Mouse (Mus musculus): ENCODE measurements at regions not wholly inside any gene's neighbourhood (a gene's known extent, or its start where the extent isn't known, plus 50 kb on each side); places are given as distances from the start of the nearest gene placed in this dataset.

GRCm38 (mm10) chr10:67729271-67729670, 180.5 kb upstream of the Ado start:
- DNase-seq = peak in 1 of 2 experiments; percentile 42

GRCm38 (mm10) chr10:67727580-67727979, 178.8 kb upstream of the Ado start:
- no peak for DNase-seq

GRCm38 (mm10) chr10:67726796-67727195, 178.0 kb upstream of the Ado start:
- DNase-seq = no peak

- no peak for DNase-seq
These were observed 177.6 kb upstream of the Ado start for GRCm38 (mm10) chr10:67726351-67726750.

- no peak for DNase-seq
These were observed 173.0 kb upstream of the Ado start for GRCm38 (mm10) chr10:67721787-67722186.

- DNase-seq = no peak
These were observed 168.8 kb upstream of the Ado start for GRCm38 (mm10) chr10:67717506-67717905.

GRCm38 (mm10) chr10:67715046-67715445, 166.3 kb upstream of the Ado start:
- DNase-seq = no peak

GRCm38 (mm10) chr10:67713098-67713497, 164.3 kb upstream of the Ado start:
- no peak for DNase-seq

GRCm38 (mm10) chr10:67712665-67713064, 163.9 kb upstream of the Ado start:
- no peak for DNase-seq

- DNase-seq = no peak
These were observed 163.2 kb upstream of the Ado start for GRCm38 (mm10) chr10:67711961-67712360.

- no peak for DNase-seq
These were observed 157.7 kb upstream of the Ado start for GRCm38 (mm10) chr10:67706436-67706835.

- no peak for DNase-seq
These were observed 154.2 kb upstream of the Ado start for GRCm38 (mm10) chr10:67702783-67703455.

GRCm38 (mm10) chr10:67697401-67698195, 148.8 kb upstream of the Ado start:
- no peak for DNase-seq

GRCm38 (mm10) chr10:67695891-67696853, 147.4 kb upstream of the Ado start:
- DNase-seq = no peak

GRCm38 (mm10) chr10:67694751-67695150, 146.0 kb upstream of the Ado start:
- no peak for DNase-seq

GRCm38 (mm10) chr10:67693586-67693985, 144.8 kb upstream of the Ado start:
- no peak for DNase-seq

- DNase-seq = no peak
These were observed 141.4 kb upstream of the Ado start for GRCm38 (mm10) chr10:67689944-67690670.

GRCm38 (mm10) chr10:67679382-67679781, 130.6 kb upstream of the Ado start:
- DNase-seq = peak; percentile 15 to 18

GRCm38 (mm10) chr10:67673450-67673849, 124.7 kb upstream of the Ado start:
- DNase-seq = peak; percentile 16 to 28

- peak; percentile 39 to 61 for DNase-seq
These were observed 123.5 kb upstream of the Ado start for GRCm38 (mm10) chr10:67672281-67672680.

GRCm38 (mm10) chr10:67669066-67669465, 120.3 kb upstream of the Ado start:
- DNase-seq = no peak

GRCm38 (mm10) chr10:67663028-67663427, 114.3 kb upstream of the Ado start:
- no peak for DNase-seq
